Mouse (Mus musculus): ENCODE measurements around the gene Gata2.

The Gata2 gene

GRCm38 (mm10) chr6:88210182-88210581 is 16.5 kb downstream of the Gata2 start:
- no peak for DNase-seq

- no peak for DNase-seq
Measured at GRCm38 (mm10) chr6:88215797-88216196, 22.1 kb downstream of the Gata2 start.

GRCm38 (mm10) chr6:88216199-88216598 is 22.5 kb downstream of the Gata2 start:
- no peak for DNase-seq

GRCm38 (mm10) chr6:88219094-88219493 is 25.4 kb downstream of the Gata2 start:
- DNase-seq: no peak

- no peak for DNase-seq
Measured at GRCm38 (mm10) chr6:88221968-88222367, 28.3 kb downstream of the Gata2 start, which contains the start of gene Dnajb8. Dnajb8 (plus strand) TSS chr6:88222268.

- no peak for DNase-seq
Measured at GRCm38 (mm10) chr6:88226570-88226994, 32.9 kb downstream of the Gata2 start.

- no peak for DNase-seq
Measured at GRCm38 (mm10) chr6:88227537-88227936, 33.8 kb downstream of the Gata2 start.

- no peak for DNase-seq
Measured at GRCm38 (mm10) chr6:88229221-88229620, 35.5 kb downstream of the Gata2 start.

- no peak for DNase-seq
Measured at GRCm38 (mm10) chr6:88231821-88232220, 38.1 kb downstream of the Gata2 start.

- DNase-seq: no peak
Measured at GRCm38 (mm10) chr6:88232221-88232620, 38.5 kb downstream of the Gata2 start.

- peak; percentile 49 for DNase-seq
Measured at GRCm38 (mm10) chr6:88233996-88234395, 40.3 kb downstream of the Gata2 start.

- DNase-seq: no peak
Measured at GRCm38 (mm10) chr6:88235461-88235860, 41.8 kb downstream of the Gata2 start.

- DNase-seq: no peak
Measured at GRCm38 (mm10) chr6:88235983-88236382, 42.3 kb downstream of the Gata2 start.

GRCm38 (mm10) chr6:88236513-88236912 is 42.8 kb downstream of the Gata2 start:
- DNase-seq: no peak

GRCm38 (mm10) chr6:88242604-88243003 is 48.9 kb downstream of the Gata2 start:
- peak; percentile 78 for DNase-seq

GRCm38 (mm10) chr6:88249231-88249630 is 55.5 kb downstream of the Gata2 start:
- DNase-seq: no peak

- no peak for DNase-seq
Measured at GRCm38 (mm10) chr6:88251396-88251795, 57.7 kb downstream of the Gata2 start.

GRCm38 (mm10) chr6:88251798-88252478 is 58.2 kb downstream of the Gata2 start:
- DNase-seq: no peak

GRCm38 (mm10) chr6:88254082-88254481 is 60.4 kb downstream of the Gata2 start:
- DNase-seq: no peak

GRCm38 (mm10) chr6:88255435-88255834 is 61.7 kb downstream of the Gata2 start:
- DNase-seq: no peak
